Mouse (Mus musculus) MEL (cell line): ENCODE measurements at regions not wholly inside any gene's neighbourhood (a gene's known extent, or its start where the extent isn't known, plus 50 kb on each side); places are given as distances from the start of the nearest gene placed in this dataset.

Experiments
- DNase-seq: peaks from one replicate; pipeline ENCODE4 v3.0.0; 2011; ENCODE audit warnings: low read depth, low spot score
- H3K27ac ChIP-seq: 2 replicates; pipeline ENCODE4 v1.5.1; 2012; ENCODE audit warnings: low read depth, mild to moderate bottlenecking, control low read depth, low read length, moderate library complexity; ENCODE audit not compliant: control insufficient read depth
- H3K27me3 ChIP-seq, 2 experiments: fragments of 150-350 bp in 1 of 2; sonication (generic) in 1 of 2; 2 replicates each; pipeline ENCODE4 v1.6.1; 2012; ENCODE audit warnings: low read length in 2 of 2, mild to moderate bottlenecking in 2 of 2, improper control_type of control experiment in 1 of 2, moderate library complexity in 1 of 2; ENCODE audit not compliant: insufficient read depth in 2 of 2, control insufficient read depth in 1 of 2
- H3K36me3 ChIP-seq, 2 experiments: 2 replicates each; pipeline ENCODE4 v1.6.1; 2012 to 2014; ENCODE audit warnings: low read length in 2 of 2, improper control_type of control experiment in 1 of 2, inconsistent platforms in 1 of 2, mild to moderate bottlenecking in 1 of 2; ENCODE audit not compliant: insufficient read depth in 2 of 2, control insufficient read depth in 1 of 2
- H3K4me1 ChIP-seq, 2 experiments: fragments of 150-350 bp in 1 of 2; sonication (generic) in 1 of 2; 2 replicates each; pipeline ENCODE4 v1.6.1; 2012; ENCODE audit warnings: low read length in 2 of 2, improper control_type of control experiment in 1 of 2, mild to moderate bottlenecking in 1 of 2; ENCODE audit not compliant: insufficient read depth in 2 of 2, control insufficient read depth in 1 of 2
- H3K4me3 ChIP-seq, 2 experiments: fragments of 150-350 bp in 1 of 2; sonication (generic) in 1 of 2; 2 replicates each; pipeline ENCODE4 v1.5.1; 2012; ENCODE audit warnings: low read depth in 2 of 2, low read length in 2 of 2, mild to moderate bottlenecking in 2 of 2, moderate library complexity in 2 of 2, control low read depth in 1 of 2, improper control_type of control experiment in 1 of 2; ENCODE audit not compliant: control insufficient read depth in 1 of 2, insufficient read depth in 1 of 2
- H3K79me2 ChIP-seq: 2 replicates; pipeline ENCODE4 v1.6.1; 2012; ENCODE audit warnings: mild to moderate bottlenecking, low read length, moderate library complexity; ENCODE audit not compliant: control insufficient read depth, poor library complexity, insufficient read depth
- H3K9ac ChIP-seq: 2 replicates; pipeline ENCODE4 v1.6.1; 2012; ENCODE audit warnings: low read depth, mild to moderate bottlenecking, control low read depth, low read length, moderate library complexity; ENCODE audit not compliant: control insufficient read depth, poor library complexity, severe bottlenecking
- H3K9me3 ChIP-seq: fragments of 150-350 bp; sonication (generic); replicated peaks from 2 replicates; pipeline ENCODE4 v1.6.1; 2012; ENCODE audit warnings: mild to moderate bottlenecking, low read length, improper control_type of control experiment, moderate library complexity; ENCODE audit not compliant: insufficient read depth
- BHLHE40 ChIP-seq: IDR thresholded peaks from 2 replicates; pipeline ENCODE4 v1.6.1; 2012; ENCODE audit warnings: low read depth, mild to moderate bottlenecking, inconsistent platforms, low read length, improper control_type of control experiment, borderline replicate concordance
- CHD1 ChIP-seq: IDR thresholded peaks from 2 replicates; pipeline ENCODE4 v1.6.1; 2012; ENCODE audit warnings: low read depth, mild to moderate bottlenecking, inconsistent platforms, low read length, improper control_type of control experiment
- E2F4 ChIP-seq: IDR thresholded peaks from 2 replicates; pipeline ENCODE4 v1.6.1; 2011; ENCODE audit warnings: low read depth, low read length, improper control_type of control experiment, borderline replicate concordance
- EP300 ChIP-seq, 2 experiments: IDR thresholded peaks; 2 replicates each; pipeline ENCODE4 v1.6.1; 2011; ENCODE audit warnings: improper control_type of control experiment in 2 of 2, low read length in 2 of 2, low read depth in 1 of 2, mild to moderate bottlenecking in 1 of 2
- GATA1 ChIP-seq: IDR thresholded peaks from 2 replicates; pipeline ENCODE4 v1.6.1; 2011; ENCODE audit warnings: low read depth, low read length, improper control_type of control experiment
- JUND ChIP-seq: IDR thresholded peaks from 2 replicates; pipeline ENCODE4 v1.6.1; 2011; ENCODE audit warnings: low read depth, mild to moderate bottlenecking, improper control_type of control experiment, low read length
- KAT2A ChIP-seq: conservative IDR thresholded peaks from 2 replicates; pipeline ENCODE4 v1.6.1; 2012; ENCODE audit warnings: low read depth, low read length, improper control_type of control experiment, inconsistent platforms
- MAX ChIP-seq: IDR thresholded peaks from 2 replicates; pipeline ENCODE4 v1.6.1; 2011; ENCODE audit warnings: low read length, improper control_type of control experiment
- MAZ ChIP-seq: IDR thresholded peaks from 2 replicates; pipeline ENCODE4 v1.6.1; 2012; ENCODE audit warnings: low read depth, mild to moderate bottlenecking, inconsistent platforms, low read length, improper control_type of control experiment
- MYC ChIP-seq: IDR thresholded peaks from 2 replicates; pipeline ENCODE4 v1.6.1; 2011; ENCODE audit warnings: low read depth, mild to moderate bottlenecking, low read length, improper control_type of control experiment, moderate library complexity
- NELFE ChIP-seq: IDR thresholded peaks from 2 replicates; pipeline ENCODE4 v1.6.1; 2011; ENCODE audit warnings: low read depth, low read length, improper control_type of control experiment
- NRF1 ChIP-seq: IDR thresholded peaks from 2 replicates; pipeline ENCODE4 v1.6.1; 2014; ENCODE audit warnings: low read depth, mild to moderate bottlenecking, inconsistent platforms, low read length, improper control_type of control experiment, moderate library complexity; ENCODE audit not compliant: poor library complexity, insufficient read depth, severe bottlenecking
- POLR2AphosphoS2 ChIP-seq: IDR thresholded peaks from 2 replicates; pipeline ENCODE4 v1.6.1; 2011; ENCODE audit warnings: low read length, improper control_type of control experiment
- RAD21 ChIP-seq: IDR thresholded peaks from 2 replicates; pipeline ENCODE4 v1.6.1; 2011; ENCODE audit warnings: mild to moderate bottlenecking, low read depth, low read length, improper control_type of control experiment
- RCOR1 ChIP-seq: IDR thresholded peaks from 2 replicates; pipeline ENCODE4 v1.6.1; 2012; ENCODE audit warnings: low read depth, mild to moderate bottlenecking, inconsistent platforms, low read length, improper control_type of control experiment
- SMC3 ChIP-seq: IDR thresholded peaks from 2 replicates; pipeline ENCODE4 v1.6.1; 2011; ENCODE audit warnings: low read depth, low read length, improper control_type of control experiment
- TAL1 ChIP-seq: IDR thresholded peaks from 2 replicates; pipeline ENCODE4 v1.6.1; 2012; ENCODE audit warnings: mild to moderate bottlenecking, inconsistent platforms, low read length, moderate library complexity, mixed read lengths
- TBP ChIP-seq: IDR thresholded peaks from 2 replicates; pipeline ENCODE4 v1.8.0; 2011; ENCODE audit warnings: low read depth, low read length, improper control_type of control experiment
- USF1 ChIP-seq: IDR thresholded peaks from 2 replicates; pipeline ENCODE4 v1.6.1; 2014; ENCODE audit warnings: low read depth, mild to moderate bottlenecking, inconsistent platforms, low read length, improper control_type of control experiment, moderate library complexity
- USF2 ChIP-seq, 2 experiments: IDR thresholded peaks; 2 replicates each; pipeline ENCODE4 v1.6.1; 2011 to 2012; ENCODE audit warnings: improper control_type of control experiment in 2 of 2, low read length in 2 of 2, borderline replicate concordance in 1 of 2, inconsistent platforms in 1 of 2, low read depth in 1 of 2, mild to moderate bottlenecking in 1 of 2; ENCODE audit not compliant: insufficient read depth in 1 of 2
- ZC3H11A ChIP-seq: IDR thresholded peaks from 2 replicates; pipeline ENCODE4 v1.6.1; 2012; ENCODE audit warnings: low read depth, mild to moderate bottlenecking, inconsistent platforms, low read length, improper control_type of control experiment
- ZMIZ1 ChIP-seq: IDR thresholded peaks from 2 replicates; pipeline ENCODE4 v1.6.1; 2012; ENCODE audit warnings: low read depth, mild to moderate bottlenecking, inconsistent platforms, low read length, improper control_type of control experiment, moderate library complexity
- ZNF384 ChIP-seq: IDR thresholded peaks from 2 replicates; pipeline ENCODE4 v1.6.1; 2012; ENCODE audit warnings: low read depth, mild to moderate bottlenecking, inconsistent platforms, low read length, improper control_type of control experiment

DNA sequence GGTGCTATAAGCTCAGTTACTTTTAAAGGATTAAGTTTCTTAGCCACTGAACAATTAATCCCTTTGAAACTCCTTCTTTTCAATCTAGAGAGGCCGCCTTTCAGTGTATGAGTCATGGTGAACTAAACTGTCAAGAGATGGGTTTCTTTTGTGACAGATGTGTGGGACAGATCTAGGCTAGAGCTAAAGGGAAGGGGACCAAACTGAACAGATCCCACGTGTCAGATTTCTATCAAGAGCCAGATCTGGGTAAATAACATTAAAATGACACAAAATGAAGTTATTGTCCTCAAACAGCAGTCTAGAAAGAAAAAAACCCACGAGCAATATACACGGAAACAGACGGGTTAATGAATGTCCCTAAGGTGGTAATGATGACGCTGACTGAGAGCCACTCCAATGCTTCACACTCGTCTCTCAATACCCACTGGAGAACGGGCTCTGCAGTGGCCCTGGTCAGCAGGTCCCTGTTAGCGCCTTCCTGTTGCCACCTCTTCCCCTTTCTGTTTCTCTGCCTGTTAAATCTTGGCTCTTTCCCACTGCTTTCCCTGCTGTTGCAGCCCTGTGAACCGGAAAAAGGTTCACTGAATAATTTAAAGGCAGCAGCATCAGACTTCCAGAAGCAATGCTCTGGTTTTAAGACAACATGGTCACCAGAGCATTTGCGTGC lies 52.7 kb upstream of the Rab3gap2 start:
- H3K9me3 ChIP-seq, result no peaks in the 10 kb centered on the region
- no peak overlapping the region for H3K27ac ChIP-seq
- no peaks in the 10 kb centered on the region for H3K27me3 ChIP-seq
- H3K9ac ChIP-seq, result no peak overlapping the region
- no peak overlapping the region for H3K4me3 ChIP-seq
- H3K4me1 ChIP-seq, result no peaks in the 10 kb centered on the region
- TF ChIP-seq BHLHE40 (no peak), CHD1 (no peak)
- no peaks in the 10 kb centered on the region for H3K79me2 ChIP-seq
- no peaks in the 10 kb centered on the region for H3K36me3 ChIP-seq
- DNase-seq, result no peak

DNA sequence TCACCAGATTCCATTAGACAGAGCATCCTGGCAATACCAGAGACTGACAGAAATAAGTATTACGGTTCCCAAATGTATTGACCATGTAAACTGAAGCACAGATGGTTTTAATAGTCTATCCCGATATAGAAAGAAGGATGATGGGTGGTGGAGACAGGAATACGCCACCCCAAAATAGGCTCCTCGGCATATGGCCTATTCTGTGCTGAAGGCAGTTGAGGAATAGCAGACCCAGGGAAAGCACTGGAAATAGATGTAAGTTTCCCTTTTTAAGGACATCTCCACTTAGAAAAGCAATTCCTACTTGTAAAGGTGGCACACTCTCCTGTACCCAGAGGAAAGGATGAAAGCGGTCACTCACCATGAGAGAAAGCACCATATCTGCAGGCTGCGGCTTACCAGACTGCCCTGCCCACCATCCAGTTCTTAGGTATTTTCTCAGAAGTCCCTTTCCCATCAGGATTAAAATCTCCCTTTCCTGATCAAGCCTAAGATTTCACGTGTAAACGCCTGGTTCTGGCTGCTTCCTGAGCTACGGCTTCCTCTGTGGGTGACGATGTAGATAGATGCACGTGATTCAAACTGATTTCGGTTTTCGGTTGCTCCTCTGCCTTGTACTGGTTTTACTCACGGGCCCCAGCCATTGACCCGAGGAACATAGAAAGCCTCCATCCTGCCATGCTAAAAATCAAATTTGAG lies 53.3 kb upstream of the Rab3gap2 start:
- no peaks in the 10 kb centered on the region for H3K27me3 ChIP-seq
- no peaks in the 10 kb centered on the region for H3K79me2 ChIP-seq
- TF ChIP-seq KAT2A (no peak), MYC (no peak), USF2 (IDR thresholded peaks at IDR 0.05; ENCODE audit: borderline replicate concordance in 1 of 2, insufficient read depth in 1 of 2, low read depth in 1 of 2, low read length in 2 of 2) (no peak), MAX (no peak), JUND (no peak), ZMIZ1 (no peak), RCOR1 (no peak), ZC3H11A (no peak), POLR2AphosphoS2 (no peak), MAZ (no peak)
- no peak overlapping the region for H3K9ac ChIP-seq
- H3K4me3 ChIP-seq, result no peak overlapping the region
- no peak overlapping the region for H3K27ac ChIP-seq
- no peaks in the 10 kb centered on the region for H3K9me3 ChIP-seq
- DNase-seq, result no peak
- H3K4me1 ChIP-seq, result no peaks in the 10 kb centered on the region
- no peaks in the 10 kb centered on the region for H3K36me3 ChIP-seq

- no peak for DNase-seq
- H3K9ac ChIP-seq, result no peak overlapping the region
These were observed 59.1 kb upstream of the Rab3gap2 start for GRCm38 (mm10) chr1:185144791-185145190.

More at GRCm38 (mm10) chr1:185144791-185145190, 59.1 kb upstream of the Rab3gap2 start:
- H3K36me3 ChIP-seq, result no peaks in the 10 kb centered on the region
- no peaks in the 10 kb centered on the region for H3K4me1 ChIP-seq
- no peaks in the 10 kb centered on the region for H3K79me2 ChIP-seq
- no peaks in the 10 kb centered on the region for H3K27me3 ChIP-seq
- no peaks in the 10 kb centered on the region for H3K9me3 ChIP-seq
- H3K4me3 ChIP-seq, result no peak overlapping the region
- no peak overlapping the region for H3K27ac ChIP-seq
- TF ChIP-seq GATA1, result no peak
- TF ChIP-seq SMC3, result no peak
- no peak for TF ChIP-seq TBP
- no peak for TF ChIP-seq RAD21
- no peak for TF ChIP-seq USF2 (IDR thresholded peaks at IDR 0.05; ENCODE audit: borderline replicate concordance in 1 of 2, insufficient read depth in 1 of 2, low read depth in 1 of 2, low read length in 2 of 2)
- no peak for TF ChIP-seq NELFE
- TF ChIP-seq JUND, result no peak
- TF ChIP-seq MAZ, result no peak
- no peak for TF ChIP-seq USF1
- no peak for TF ChIP-seq CHD1
- TF ChIP-seq NRF1, result no peak
- no peak for TF ChIP-seq TAL1
- TF ChIP-seq ZNF384, result no peak
- no peak for TF ChIP-seq EP300 (IDR thresholded peaks at IDR 0.05; ENCODE audit: low read depth in 1 of 2, low read length in 2 of 2)
- TF ChIP-seq E2F4, result no peak
